Mouse (Mus musculus): ENCODE results near the gene Chpt1. TPM values are rescaled to one million over a fixed set of nuclear protein-coding genes. Genes with fewer than 3 reads are reported as not detected.

Chpt1 gene
- polyA plus RNA-seq, 1 experiment, result 17.9 TPM

DNA sequence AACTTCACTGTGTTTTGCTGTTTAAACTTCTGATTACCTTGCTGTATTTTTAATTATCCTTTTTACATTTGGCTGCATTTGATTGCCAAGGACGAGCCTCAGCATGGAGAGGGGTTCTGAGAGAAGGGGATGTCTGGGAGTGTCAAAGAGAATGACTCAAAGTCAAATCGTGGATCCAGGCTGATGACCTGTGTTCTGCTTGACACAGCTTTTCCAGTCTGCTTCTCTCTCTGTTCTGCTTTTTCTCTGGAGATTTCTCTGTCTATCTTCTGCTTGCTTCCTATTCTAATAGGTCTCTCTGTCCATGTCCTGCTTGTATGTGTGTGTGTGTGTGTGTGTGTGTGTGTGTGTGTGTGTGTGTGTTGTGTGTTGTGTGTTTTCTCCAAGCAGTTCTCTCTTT, 94.1 kb downstream of the Chpt1 start:
- no peaks in the 10 kb centered on the region for H3K36me3 ChIP-seq (ENCODE audit: control insufficient read depth, insufficient read depth, low read length, poor library complexity, severe bottlenecking)
- no peak for TF ChIP-seq POLR2A (IDR thresholded peaks at IDR 0.05; ENCODE audit: insufficient read depth, low read length)
- no peak for TF ChIP-seq EP300 (IDR thresholded peaks at IDR 0.05; ENCODE audit: insufficient read depth, low read depth, low read length)
- no peak for TF ChIP-seq CTCF (IDR thresholded peaks at IDR 0.05; ENCODE audit: low read depth, low read length)
- no peaks in the 10 kb centered on the region for H3K9me3 ChIP-seq (replicated peaks; ENCODE audit: control insufficient read depth, insufficient read depth, low read length, poor library complexity, severe bottlenecking)
- H3K4me3 ChIP-seq (ENCODE audit: low read depth, low read length), result no peak overlapping the region
- no peaks in the 10 kb centered on the region for H3K4me1 ChIP-seq (ENCODE audit: control insufficient read depth, insufficient read depth, low read length)
- no peak overlapping the region for H3K9ac ChIP-seq (ENCODE audit: low read depth, poor library complexity, severe bottlenecking)
- no peak overlapping the region for H3K27ac ChIP-seq (ENCODE audit: insufficient read depth, low read length)
- H3K27me3 ChIP-seq (ENCODE audit: control insufficient read depth, insufficient read depth, low read length, poor library complexity, severe bottlenecking), result no peaks in the 10 kb centered on the region

DNA sequence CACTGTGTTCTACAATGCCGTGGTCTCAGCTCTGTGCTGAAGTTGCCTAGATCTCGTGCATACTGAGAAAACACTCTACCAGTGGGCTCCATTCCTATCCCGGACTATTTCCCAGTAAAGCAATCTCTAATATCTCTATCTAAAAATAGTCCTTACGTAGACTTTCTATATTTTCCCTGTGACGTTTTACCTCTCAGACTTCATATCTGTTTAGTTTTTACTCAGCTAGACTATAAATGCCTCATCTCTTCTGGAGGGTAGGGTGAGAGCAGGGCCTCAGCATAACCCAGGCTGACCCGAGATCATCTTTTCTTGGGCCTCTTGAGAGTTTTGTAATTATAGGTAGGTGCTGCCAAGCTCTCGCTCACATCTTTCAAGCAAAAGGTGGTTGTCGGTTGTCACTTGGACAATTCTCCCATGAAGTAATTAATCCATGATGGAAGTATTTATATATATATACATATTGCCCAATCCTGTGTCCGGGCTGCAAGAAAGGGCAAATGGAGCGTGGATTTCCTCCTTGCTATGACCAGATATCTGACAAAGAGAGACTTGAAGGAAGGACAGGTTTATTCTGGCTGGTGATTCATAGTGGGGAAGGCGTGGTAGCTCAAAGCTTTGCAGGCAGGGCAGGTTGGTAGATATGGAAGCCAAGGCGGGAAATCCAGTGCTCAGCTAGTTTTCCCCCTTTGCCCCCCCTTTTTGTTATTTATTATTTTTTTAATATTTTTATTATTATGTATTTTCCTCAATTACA, 95.8 kb downstream of the Chpt1 start:
- Histone ChIP-seq H3K27me3 (ENCODE audit: control insufficient read depth, insufficient read depth, low read length, poor library complexity, severe bottlenecking) (no peaks in the 10 kb centered on the region), H3K36me3 (ENCODE audit: control insufficient read depth, insufficient read depth, low read length, poor library complexity, severe bottlenecking) (no peaks in the 10 kb centered on the region), H3K9ac (ENCODE audit: low read depth, poor library complexity, severe bottlenecking) (no peak overlapping the region), H3K9me3 (replicated peaks; ENCODE audit: control insufficient read depth, insufficient read depth, low read length, poor library complexity, severe bottlenecking) (no peaks in the 10 kb centered on the region), H3K4me3 (ENCODE audit: low read depth, low read length) (no peak overlapping the region), H3K27ac (ENCODE audit: insufficient read depth, low read length) (no peak overlapping the region), H3K4me1 (ENCODE audit: control insufficient read depth, insufficient read depth, low read length) (no peaks in the 10 kb centered on the region)
- TF ChIP-seq POLR2A (IDR thresholded peaks at IDR 0.05; ENCODE audit: insufficient read depth, low read length) (no peak), CTCF (IDR thresholded peaks at IDR 0.05; ENCODE audit: low read depth, low read length) (no peak), EP300 (IDR thresholded peaks at IDR 0.05; ENCODE audit: insufficient read depth, low read depth, low read length) (no peak)

DNA sequence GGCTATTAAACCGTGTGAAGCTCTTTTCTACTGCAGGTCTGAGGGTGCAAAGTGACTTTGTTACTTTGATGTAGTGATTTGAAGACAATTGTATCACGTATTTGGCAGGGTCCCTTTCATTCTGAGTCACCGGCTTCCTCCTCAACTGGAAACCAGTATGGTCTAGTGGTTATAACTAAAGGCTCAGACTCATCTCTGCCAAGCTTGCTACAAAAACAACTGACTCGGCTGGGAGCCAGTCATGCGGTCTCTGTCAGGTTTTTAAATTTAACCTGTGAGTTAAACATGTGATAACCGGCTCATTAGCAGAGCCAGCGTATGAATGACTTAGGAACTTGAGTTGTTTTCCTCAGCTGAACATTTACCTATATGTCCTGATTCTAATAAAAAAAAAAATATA, 98.1 kb downstream of the Chpt1 start:
- H3K4me3 ChIP-seq (ENCODE audit: low read depth, low read length), result no peak overlapping the region
- H3K4me1 ChIP-seq (ENCODE audit: control insufficient read depth, insufficient read depth, low read length), result no peaks in the 10 kb centered on the region
- no peak overlapping the region for H3K27ac ChIP-seq (ENCODE audit: insufficient read depth, low read length)
- no peaks in the 10 kb centered on the region for H3K36me3 ChIP-seq (ENCODE audit: control insufficient read depth, insufficient read depth, low read length, poor library complexity, severe bottlenecking)
- no peaks in the 10 kb centered on the region for H3K9me3 ChIP-seq (replicated peaks; ENCODE audit: control insufficient read depth, insufficient read depth, low read length, poor library complexity, severe bottlenecking)
- no peak for TF ChIP-seq POLR2A (IDR thresholded peaks at IDR 0.05; ENCODE audit: insufficient read depth, low read length)
- TF ChIP-seq EP300 (IDR thresholded peaks at IDR 0.05; ENCODE audit: insufficient read depth, low read depth, low read length), result no peak
- TF ChIP-seq CTCF (IDR thresholded peaks at IDR 0.05; ENCODE audit: low read depth, low read length), result no peak
- H3K27me3 ChIP-seq (ENCODE audit: control insufficient read depth, insufficient read depth, low read length, poor library complexity, severe bottlenecking), result no peaks in the 10 kb centered on the region
- H3K9ac ChIP-seq (ENCODE audit: low read depth, poor library complexity, severe bottlenecking), result no peak overlapping the region

DNA sequence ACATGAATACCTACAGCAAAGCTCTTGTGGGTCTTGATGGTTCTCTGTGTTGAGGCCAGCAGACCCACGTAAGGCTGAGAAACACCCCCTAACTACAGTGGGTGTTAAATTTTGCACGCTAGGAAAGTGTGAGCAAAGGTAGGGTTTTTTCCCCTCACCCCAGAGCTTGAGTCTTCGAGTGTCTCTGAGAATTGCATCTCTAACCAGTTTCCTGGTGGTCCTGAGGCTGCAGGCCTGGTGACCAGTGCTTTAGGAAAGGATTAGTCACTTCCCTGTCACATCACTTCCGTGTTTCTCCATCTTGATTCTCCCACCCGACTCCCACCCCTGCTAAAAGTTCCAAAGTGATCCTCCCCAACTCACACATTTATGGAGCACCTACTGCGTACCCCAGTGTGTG, 99.7 kb downstream of the Chpt1 start:
- TF ChIP-seq POLR2A (IDR thresholded peaks at IDR 0.05; ENCODE audit: insufficient read depth, low read length), result no peak
- TF ChIP-seq CTCF (IDR thresholded peaks at IDR 0.05; ENCODE audit: low read depth, low read length), result no peak
- no peak overlapping the region for H3K9ac ChIP-seq (ENCODE audit: low read depth, poor library complexity, severe bottlenecking)
- H3K27ac ChIP-seq (ENCODE audit: insufficient read depth, low read length), result no peak overlapping the region
- H3K4me1 ChIP-seq (ENCODE audit: control insufficient read depth, insufficient read depth, low read length), result no peaks in the 10 kb centered on the region
- no peak overlapping the region for H3K4me3 ChIP-seq (ENCODE audit: low read depth, low read length)
- no peaks in the 10 kb centered on the region for H3K27me3 ChIP-seq (ENCODE audit: control insufficient read depth, insufficient read depth, low read length, poor library complexity, severe bottlenecking)
- H3K36me3 ChIP-seq (ENCODE audit: control insufficient read depth, insufficient read depth, low read length, poor library complexity, severe bottlenecking), result no peaks in the 10 kb centered on the region; the same call in 1 of the 2 replicates
- no peaks in the 10 kb centered on the region for H3K9me3 ChIP-seq (replicated peaks; ENCODE audit: control insufficient read depth, insufficient read depth, low read length, poor library complexity, severe bottlenecking)

DNA sequence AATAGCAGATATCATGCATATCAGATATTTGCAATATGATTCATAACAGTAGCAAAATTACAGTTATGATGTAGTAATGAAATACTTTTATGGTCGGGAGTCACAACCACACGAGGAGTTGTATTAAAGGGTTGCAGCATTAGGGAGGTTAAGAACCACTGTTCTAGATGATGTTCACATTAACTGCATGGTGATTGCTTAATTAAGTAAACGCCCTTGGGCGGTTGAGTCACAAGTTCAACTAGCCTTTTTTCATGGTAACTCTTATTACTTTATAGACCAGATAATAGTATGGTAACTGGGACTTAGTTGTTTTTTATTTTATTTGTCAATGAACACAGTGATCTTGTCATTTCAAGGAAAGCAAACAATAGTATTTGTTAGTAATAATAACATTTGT, 100.9 kb downstream of the Chpt1 start:
- Histone ChIP-seq H3K27ac (ENCODE audit: insufficient read depth, low read length) (no peak overlapping the region), H3K36me3 (ENCODE audit: control insufficient read depth, insufficient read depth, low read length, poor library complexity, severe bottlenecking) (no peaks in the 10 kb centered on the region; the same call in 1 of the 2 replicates), H3K4me3 (ENCODE audit: low read depth, low read length) (no peak overlapping the region), H3K9me3 (replicated peaks; ENCODE audit: control insufficient read depth, insufficient read depth, low read length, poor library complexity, severe bottlenecking) (no peaks in the 10 kb centered on the region), H3K4me1 (ENCODE audit: control insufficient read depth, insufficient read depth, low read length) (no peaks in the 10 kb centered on the region), H3K27me3 (ENCODE audit: control insufficient read depth, insufficient read depth, low read length, poor library complexity, severe bottlenecking) (no peaks in the 10 kb centered on the region), H3K9ac (ENCODE audit: low read depth, poor library complexity, severe bottlenecking) (no peak overlapping the region)
- TF ChIP-seq POLR2A (IDR thresholded peaks at IDR 0.05; ENCODE audit: insufficient read depth, low read length) (no peak), CTCF (IDR thresholded peaks at IDR 0.05; ENCODE audit: low read depth, low read length) (no peak), EP300 (IDR thresholded peaks at IDR 0.05; ENCODE audit: insufficient read depth, low read depth, low read length) (no peak)

Other genes with a start within 250 kb of the Chpt1 start
- 0.57 and 0.72 TPM in 2 replicates for gene Dram1, start 125.0 kb downstream of the Chpt1 start, polyA plus RNA-seq (2011; ENCODE audit: insufficient read depth, insufficient read length, low read depth, missing spikeins)
- 21.2 and 25.7 TPM in 2 replicates for gene Gnptab, start 124.9 kb downstream of the Chpt1 start, polyA plus RNA-seq (2011; ENCODE audit: insufficient read depth, insufficient read length, low read depth, missing spikeins)
- 10.1 and 15.9 TPM in 2 replicates for gene Sycp3, start 44.5 kb downstream of the Chpt1 start, polyA plus RNA-seq (2011; ENCODE audit: insufficient read depth, insufficient read length, low read depth, missing spikeins)
- not detected in 2 replicates for gene Mybpc1, start 101.1 kb upstream of the Chpt1 start, polyA plus RNA-seq (2011; ENCODE audit: insufficient read depth, insufficient read length, low read depth, missing spikeins)
- 0.45 TPM in 1 of 2 replicates, not detected in the other for gene Spic, start 180.9 kb upstream of the Chpt1 start, polyA plus RNA-seq (2011; ENCODE audit: insufficient read depth, insufficient read length, low read depth, missing spikeins)
- 74.0 and 79.1 TPM in 2 replicates for gene Arl1, start 226.8 kb upstream of the Chpt1 start, polyA plus RNA-seq (2011; ENCODE audit: insufficient read depth, insufficient read length, low read depth, missing spikeins)

Measured in ES-Bruce4 (cell line).